Mouse (Mus musculus) forebrain, embryonic 15.5 days (tissue): ENCODE measurements around the gene Map4k4. TPM values are rescaled to one million over a fixed set of nuclear protein-coding genes. Genes with fewer than 3 reads are reported as not detected.

Source experiments
- ATAC-seq: fragments of 200-750 bp; cut with Nextera tagmentation; replicated peaks from 2 replicates; pipeline ENCODE4 v1.8.0; 2017; ENCODE audit warnings: mild to moderate bottlenecking, moderate TSS enrichment, moderate library complexity
- H3K27ac ChIP-seq: fragments of 300-500 bp; sonication (generic); replicated peaks from 2 replicates; pipeline ENCODE4 v1.5.1; 2015; ENCODE audit warnings: mild to moderate bottlenecking, inconsistent platforms
- H3K27me3 ChIP-seq: fragments of 300-500 bp; sonication (generic); 2 replicates; pipeline ENCODE4 v1.6.1; 2015; ENCODE audit warnings: inconsistent platforms
- H3K36me3 ChIP-seq: fragments of 300-500 bp; sonication (generic); 2 replicates; pipeline ENCODE4 v1.6.1; 2015; ENCODE audit warnings: mild to moderate bottlenecking, inconsistent platforms
- H3K4me1 ChIP-seq: fragments of 300-500 bp; sonication (generic); 2 replicates; pipeline ENCODE4 v1.6.1; 2015; ENCODE audit warnings: inconsistent platforms
- H3K4me2 ChIP-seq: fragments of 300-500 bp; sonication (generic); replicated peaks from 2 replicates; pipeline ENCODE4 v1.6.1; 2015; ENCODE audit warnings: mild to moderate bottlenecking, inconsistent platforms
- H3K4me3 ChIP-seq: fragments of 300-500 bp; sonication (generic); 2 replicates; pipeline ENCODE4 v1.5.1; 2015; ENCODE audit warnings: mild to moderate bottlenecking, inconsistent platforms
- H3K9ac ChIP-seq: fragments of 300-500 bp; sonication (generic); replicated peaks from 2 replicates; pipeline ENCODE4 v1.6.1; 2015; ENCODE audit warnings: mild to moderate bottlenecking, inconsistent platforms
- H3K9me3 ChIP-seq: fragments of 300-500 bp; sonication (generic); 2 replicates; pipeline ENCODE4 v1.6.1; 2016; ENCODE audit warnings: inconsistent platforms
- WGBS: fragments of 180-500 bp; shearing (Covaris S2); methylation state at CpG from one replicate; pipeline ENCODE4 v1.1.7; 2015; ENCODE audit warnings: mixed read lengths; 5-methylcytosine and 5-hydroxymethylcytosine counted together
- polyA plus RNA-seq: library from polyadenylated mRNA; unstranded; fragments of >200 nt; fragmentation: Nextera tagmentation; extraction: Ambion mirVana; gene quantifications from 2 replicates; pipeline ENCODE4 v1.2.1, GENCODE M21; 2015

Gene Map4k4
- polyA plus RNA-seq, 1 experiment from 2014 or later, result 55.7 TPM

DNA sequence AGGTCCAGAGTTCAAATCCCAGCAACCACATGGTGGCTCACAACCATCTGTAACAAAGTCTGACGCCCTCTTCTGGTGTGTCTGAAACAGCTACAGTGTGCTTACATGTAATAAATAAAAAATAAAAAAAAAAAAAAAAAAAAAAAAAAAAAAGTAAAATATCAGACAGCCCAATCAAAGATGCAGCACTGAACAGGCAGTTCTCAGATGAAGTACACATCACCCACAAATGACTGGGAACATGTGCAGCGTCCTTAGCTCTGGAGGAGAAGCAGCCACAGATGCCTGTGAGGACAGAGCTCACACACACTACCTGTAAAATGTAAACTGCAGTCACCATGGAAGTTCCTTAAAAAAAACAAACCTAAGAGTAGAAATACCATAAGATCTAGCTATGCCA lies 74.3 kb downstream of the Map4k4 start:
- H3K4me3 ChIP-seq, result no peak overlapping the region
- peaks cover 31% of the 10 kb centered on the region for H3K36me3 ChIP-seq
- H3K9me3 ChIP-seq, result no peaks in the 10 kb centered on the region
- WGBS, result 85% methylated on average over 2 of the region's 2 CpGs
- no peaks in the 10 kb centered on the region for H3K27me3 ChIP-seq
- H3K4me1 ChIP-seq, result peaks cover 62% of the 10 kb centered on the region
- H3K9ac ChIP-seq, result no peak overlapping the region
- no peak overlapping the region for H3K27ac ChIP-seq
- no peak for ATAC-seq
- no peak overlapping the region for H3K4me2 ChIP-seq

DNA sequence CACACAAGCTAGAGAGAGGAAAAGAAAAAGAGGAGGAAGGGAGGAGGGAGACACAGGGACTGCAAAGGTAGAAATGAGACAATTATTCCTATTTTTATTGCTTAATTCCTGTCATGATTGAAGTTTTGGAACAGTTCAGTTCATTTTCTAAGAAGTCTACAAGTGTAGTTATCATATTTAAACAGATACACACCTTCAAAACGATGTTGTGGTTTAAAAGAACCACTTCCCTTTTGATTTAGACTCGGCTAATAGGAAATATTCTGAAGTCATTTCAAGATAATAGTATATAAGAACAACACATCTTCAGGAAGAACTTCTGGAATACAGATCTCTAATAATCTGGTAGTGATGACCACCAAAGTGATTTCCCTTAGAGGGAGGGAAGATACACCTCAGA lies 75.4 kb downstream of the Map4k4 start:
- Histone ChIP-seq H3K4me3 (no peak overlapping the region), H3K4me1 (peaks cover 58% of the 10 kb centered on the region), H3K9me3 (no peaks in the 10 kb centered on the region), H3K36me3 (peaks cover 37% of the 10 kb centered on the region), H3K27ac (no peak overlapping the region), H3K9ac (no peak overlapping the region), H3K27me3 (no peaks in the 10 kb centered on the region), H3K4me2 (no peak overlapping the region)
- 92% methylated on average over 2 of the region's 2 CpGs for WGBS
- ATAC-seq, result no peak

DNA sequence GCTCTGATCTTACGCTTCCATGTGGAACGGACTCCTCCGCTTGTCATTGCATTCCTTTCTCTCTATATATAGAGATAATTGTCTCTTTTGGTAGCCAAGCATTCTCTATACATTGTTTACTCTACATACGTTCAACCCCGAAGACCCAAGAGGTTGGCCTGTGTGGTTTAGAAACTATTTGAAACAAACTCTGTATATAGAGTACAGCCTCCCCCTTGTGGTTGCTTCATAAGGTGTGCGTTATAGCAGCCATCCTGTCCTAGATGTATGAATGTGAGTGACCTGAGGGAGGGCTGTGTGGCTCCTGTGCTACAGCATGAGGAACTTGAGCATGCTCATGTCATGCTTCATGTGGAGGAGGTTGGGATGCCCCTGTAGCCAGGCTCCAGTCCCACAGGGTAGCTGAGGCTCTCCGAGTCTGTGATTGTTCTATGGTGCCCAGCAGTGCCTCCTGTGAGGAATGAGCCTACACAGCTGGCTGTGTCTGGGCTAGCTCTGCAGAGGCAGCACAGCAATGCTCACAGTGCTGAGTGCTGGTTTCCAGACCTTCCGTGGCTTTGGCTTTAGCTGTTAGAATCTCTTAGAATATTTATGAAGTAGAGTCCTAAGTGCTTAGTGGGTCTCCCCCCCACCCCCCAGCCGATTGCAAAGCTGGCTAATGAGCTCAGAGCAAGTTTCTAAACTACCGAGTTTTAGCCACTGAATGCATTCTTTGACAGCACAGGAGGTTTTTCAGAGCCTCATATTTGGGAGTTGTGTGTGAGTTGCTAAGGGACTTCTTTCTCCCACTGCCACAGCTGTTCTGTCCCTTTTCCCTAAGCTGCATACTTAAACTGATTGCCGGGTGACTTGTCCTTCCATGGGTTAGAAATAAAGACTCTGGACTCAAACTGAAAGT lies 76.4 kb downstream of the Map4k4 start:
- Histone ChIP-seq H3K4me3 (no peak overlapping the region), H3K4me2 (no peak overlapping the region), H3K27me3 (no peaks in the 10 kb centered on the region), H3K36me3 (peaks cover 47% of the 10 kb centered on the region), H3K9ac (no peak overlapping the region), H3K4me1 (peaks cover 53% of the 10 kb centered on the region), H3K9me3 (no peaks in the 10 kb centered on the region), H3K27ac (0 out of 2 replicates have a peak overlapping the region, but pooled peaks have one; percentile 45)
- peak; percentile 51 for ATAC-seq
- WGBS, result 58% methylated on average over 11 of the region's 11 CpGs

DNA sequence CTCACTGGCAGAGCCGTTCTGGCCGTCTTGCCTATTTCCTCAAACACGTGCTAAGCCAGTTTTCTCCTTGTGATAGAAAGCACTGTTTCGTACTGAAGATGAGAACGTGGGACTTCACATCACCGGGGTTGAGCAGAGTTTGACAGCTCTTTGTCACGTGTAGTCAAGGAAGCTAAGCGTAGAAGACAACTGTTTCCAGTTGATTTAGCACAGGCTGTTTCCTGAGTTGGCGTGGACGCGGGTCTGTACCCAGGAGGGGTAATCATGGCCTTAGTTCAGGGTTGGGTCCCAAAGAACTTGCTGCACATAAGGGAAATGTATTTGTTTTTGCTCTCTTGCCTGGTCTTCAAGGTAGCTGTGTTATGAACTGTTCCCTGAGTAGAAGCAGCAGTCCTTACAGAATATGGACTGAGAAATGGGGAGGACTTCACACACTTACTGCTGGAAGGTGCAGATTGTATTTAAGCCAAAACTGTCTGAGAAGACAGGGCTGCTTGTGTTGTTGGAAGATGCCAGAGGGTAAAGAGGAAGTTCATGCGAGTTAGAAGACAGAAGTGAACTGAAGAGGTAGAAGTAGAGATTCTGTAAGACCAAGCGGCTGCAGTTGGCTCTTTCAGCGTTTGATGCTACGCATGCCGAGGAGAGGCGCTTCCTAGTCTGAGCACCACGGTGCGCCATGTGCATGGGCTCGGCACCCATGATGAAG lies 78.2 kb downstream of the Map4k4 start:
- Histone ChIP-seq H3K27ac (peak overlapping the region; percentile 7), H3K36me3 (peaks cover 52% of the 10 kb centered on the region), H3K27me3 (no peaks in the 10 kb centered on the region), H3K9ac (no peak overlapping the region), H3K4me2 (no peak overlapping the region), H3K4me1 (peaks cover 42% of the 10 kb centered on the region), H3K4me3 (no peak overlapping the region), H3K9me3 (no peaks in the 10 kb centered on the region)
- no peak for ATAC-seq
- 83% methylated on average over 20 of the region's 20 CpGs for WGBS

DNA sequence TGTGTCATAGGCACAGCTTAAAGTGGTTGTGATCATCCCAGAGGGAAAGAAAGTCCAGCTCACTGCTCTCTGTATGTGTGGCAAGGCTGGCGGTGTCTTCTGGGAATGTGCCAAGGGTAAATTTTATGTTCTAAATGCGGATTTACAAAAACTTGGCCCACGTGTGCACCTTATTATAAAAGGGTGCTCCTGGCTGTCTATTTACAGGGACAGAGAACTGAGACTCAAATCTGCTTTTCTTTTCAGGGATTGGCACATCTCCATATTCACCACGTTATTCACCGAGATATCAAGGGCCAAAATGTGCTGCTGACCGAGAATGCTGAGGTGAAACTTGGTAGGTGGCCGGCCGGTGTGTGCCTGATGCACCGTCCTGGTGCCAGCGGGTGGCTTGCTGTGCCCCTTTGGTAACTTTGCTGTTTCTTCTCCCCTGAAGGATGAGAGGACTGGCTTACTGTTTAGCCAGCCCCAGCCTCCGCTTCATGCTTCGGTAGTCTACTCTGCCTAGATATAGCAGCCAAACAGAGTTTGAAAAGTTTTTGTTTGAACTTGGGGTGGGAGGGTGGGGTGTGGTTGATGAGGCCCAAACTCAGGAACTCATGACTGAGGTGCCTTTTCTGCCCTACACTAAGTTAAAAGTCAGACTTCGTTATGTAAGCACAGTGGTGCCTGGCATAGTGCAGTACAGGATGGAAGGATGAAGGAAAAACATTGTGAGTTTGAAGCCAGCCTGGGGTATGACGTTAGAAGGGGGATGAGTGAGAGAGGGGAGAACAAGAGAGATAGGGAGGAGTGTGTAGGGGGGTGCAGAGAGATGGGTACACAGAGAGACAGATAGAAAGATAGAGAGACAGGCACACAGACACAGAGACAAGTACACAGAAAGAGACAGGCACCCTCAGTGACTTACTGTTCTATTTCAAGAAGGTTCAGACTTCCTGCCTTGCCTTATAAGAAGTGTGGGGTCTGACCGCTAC lies 79.9 kb downstream of the Map4k4 start:
- Histone ChIP-seq H3K4me1 (peaks cover 42% of the 10 kb centered on the region), H3K36me3 (peaks cover 56% of the 10 kb centered on the region), H3K4me2 (no peak overlapping the region), H3K27ac (peak overlapping the region; percentile 7), H3K9ac (no peak overlapping the region), H3K9me3 (no peaks in the 10 kb centered on the region), H3K27me3 (no peaks in the 10 kb centered on the region), H3K4me3 (no peak overlapping the region)
- no peak for ATAC-seq
- 55% methylated on average over 15 of the region's 15 CpGs for WGBS

DNA sequence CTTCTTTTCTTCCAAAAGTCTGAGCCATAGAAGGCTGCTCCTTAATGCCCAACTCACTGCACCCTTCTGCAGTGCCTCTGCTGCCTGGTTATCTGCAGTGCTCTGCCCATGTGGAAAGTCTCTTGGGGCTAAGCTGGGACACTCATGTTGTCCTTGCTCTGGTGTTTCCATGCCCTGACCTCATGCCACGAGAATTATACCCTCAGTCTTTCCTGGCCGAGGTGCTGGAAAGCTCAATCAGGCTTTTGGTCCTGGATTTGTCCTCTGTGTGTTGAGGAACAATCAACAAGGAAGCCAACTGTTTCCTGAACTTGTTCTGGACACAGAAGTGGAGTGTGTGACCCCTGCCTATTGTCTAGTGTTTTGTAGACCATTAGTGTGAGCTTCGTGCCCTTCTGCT lies 81.3 kb downstream of the Map4k4 start:
- 81% methylated on average over 3 of the region's 3 CpGs for WGBS
- H3K27ac ChIP-seq, result no peak overlapping the region

DNA sequence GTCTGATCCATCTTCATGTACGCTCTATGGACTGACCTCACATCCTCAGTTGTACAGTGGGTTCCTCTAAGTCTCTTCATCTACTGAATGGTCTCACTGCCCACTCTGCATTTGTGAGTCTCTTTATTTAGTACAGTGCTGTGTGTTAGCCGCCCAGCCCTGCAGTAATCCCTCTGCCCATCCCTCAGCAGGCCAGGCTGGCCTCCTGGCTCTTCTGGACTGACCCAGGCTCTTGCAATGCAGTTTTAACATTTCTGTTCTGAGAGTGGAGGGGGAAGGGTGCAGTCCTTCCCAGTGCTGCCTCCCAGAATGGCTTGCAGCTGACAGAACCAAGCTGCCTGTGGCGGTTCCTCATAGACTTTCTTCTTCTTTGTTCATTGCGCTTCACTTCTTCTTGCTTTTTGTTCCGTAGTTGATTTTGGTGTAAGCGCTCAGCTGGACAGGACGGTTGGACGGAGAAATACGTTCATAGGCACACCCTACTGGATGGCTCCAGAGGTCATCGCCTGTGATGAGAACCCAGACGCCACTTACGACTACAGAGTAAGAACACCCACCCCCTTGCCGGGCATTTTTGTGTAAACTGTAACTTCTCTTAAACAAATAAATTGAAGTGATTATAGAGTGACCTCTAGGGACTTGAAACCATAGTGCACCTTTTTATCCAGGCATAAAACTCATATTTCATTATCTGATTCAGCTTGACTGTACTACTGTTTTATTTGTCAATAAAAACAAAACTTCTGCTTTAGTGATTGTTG lies 82.2 kb downstream of the Map4k4 start:
- H3K27ac ChIP-seq, result no peak overlapping the region
- peaks cover 29% of the 10 kb centered on the region for H3K4me1 ChIP-seq
- H3K36me3 ChIP-seq, result peaks cover 62% of the 10 kb centered on the region
- H3K4me2 ChIP-seq, result no peak overlapping the region
- no peaks in the 10 kb centered on the region for H3K9me3 ChIP-seq
- no peak overlapping the region for H3K4me3 ChIP-seq
- H3K9ac ChIP-seq, result no peak overlapping the region
- no peak for ATAC-seq
- 67% methylated on average over 13 of the region's 13 CpGs for WGBS
- no peaks in the 10 kb centered on the region for H3K27me3 ChIP-seq

More for the DNA sequence above, 81.3 kb downstream of the Map4k4 start:
- H3K4me2 ChIP-seq, result no peak overlapping the region
- H3K27me3 ChIP-seq, result no peaks in the 10 kb centered on the region
- ATAC-seq, result no peak
- no peak overlapping the region for H3K9ac ChIP-seq
- H3K36me3 ChIP-seq, result peaks cover 57% of the 10 kb centered on the region
- no peak overlapping the region for H3K4me3 ChIP-seq
- H3K4me1 ChIP-seq, result peaks cover 35% of the 10 kb centered on the region
- H3K9me3 ChIP-seq, result no peaks in the 10 kb centered on the region

DNA sequence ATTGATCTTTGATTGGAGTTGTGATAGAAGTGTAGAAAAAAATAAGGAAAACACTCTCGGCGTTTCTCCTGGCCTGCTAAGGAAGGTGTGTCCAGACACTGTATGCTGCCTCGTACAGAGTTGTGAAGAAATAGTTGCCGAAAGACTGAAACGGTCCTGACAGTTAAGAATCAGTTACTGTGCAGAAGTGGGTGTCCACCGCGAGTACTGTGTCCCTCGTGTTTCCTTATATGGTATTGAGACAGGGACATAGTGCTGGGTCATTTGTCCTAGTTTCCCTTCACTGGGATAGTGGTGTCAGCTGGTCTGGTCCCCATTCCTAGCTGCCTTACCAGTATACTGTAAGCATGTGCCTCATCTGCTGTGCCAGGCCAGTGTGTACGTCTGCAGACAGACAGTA lies 83.6 kb downstream of the Map4k4 start:
- no peak overlapping the region for H3K4me2 ChIP-seq
- H3K4me1 ChIP-seq, result peaks cover 16% of the 10 kb centered on the region
- no peaks in the 10 kb centered on the region for H3K27me3 ChIP-seq
- H3K9ac ChIP-seq, result no peak overlapping the region
- H3K27ac ChIP-seq, result no peak overlapping the region
- ATAC-seq, result no peak
- no peak overlapping the region for H3K4me3 ChIP-seq
- H3K9me3 ChIP-seq, result no peaks in the 10 kb centered on the region
- peaks cover 66% of the 10 kb centered on the region for H3K36me3 ChIP-seq
- WGBS, result 88% methylated on average over 9 of the region's 9 CpGs

DNA sequence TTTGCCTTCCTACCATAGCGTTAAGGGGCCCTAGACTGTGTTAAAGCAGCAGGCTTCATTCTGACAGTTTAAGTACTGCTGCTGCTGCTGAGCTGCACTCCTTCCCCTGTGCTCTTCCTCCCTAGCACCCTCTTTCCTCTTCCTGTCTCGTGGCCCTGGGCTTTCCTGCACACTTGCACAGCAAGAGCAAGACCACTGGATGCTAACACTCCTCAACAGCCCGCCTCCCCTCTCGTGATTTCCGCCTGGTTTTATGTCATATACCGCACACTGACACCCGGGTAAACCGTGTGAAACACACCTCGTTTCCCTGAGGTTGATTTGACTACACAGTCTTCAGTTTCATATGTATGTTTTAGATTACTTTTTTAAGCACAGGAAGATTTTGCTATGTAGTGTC lies 86.1 kb downstream of the Map4k4 start:
- no peak overlapping the region for H3K4me3 ChIP-seq
- WGBS, result 92% methylated on average over 9 of the region's 9 CpGs
- no peak for ATAC-seq
- H3K36me3 ChIP-seq, result peaks cover 76% of the 10 kb centered on the region
- H3K4me2 ChIP-seq, result no peak overlapping the region
- H3K27ac ChIP-seq, result no peak overlapping the region
- H3K9ac ChIP-seq, result no peak overlapping the region
- H3K9me3 ChIP-seq, result no peaks in the 10 kb centered on the region
- 0 out of 2 replicates have a peak, but pooled peaks cover 3% of the 10 kb centered on the region for H3K4me1 ChIP-seq
- no peaks in the 10 kb centered on the region for H3K27me3 ChIP-seq

DNA sequence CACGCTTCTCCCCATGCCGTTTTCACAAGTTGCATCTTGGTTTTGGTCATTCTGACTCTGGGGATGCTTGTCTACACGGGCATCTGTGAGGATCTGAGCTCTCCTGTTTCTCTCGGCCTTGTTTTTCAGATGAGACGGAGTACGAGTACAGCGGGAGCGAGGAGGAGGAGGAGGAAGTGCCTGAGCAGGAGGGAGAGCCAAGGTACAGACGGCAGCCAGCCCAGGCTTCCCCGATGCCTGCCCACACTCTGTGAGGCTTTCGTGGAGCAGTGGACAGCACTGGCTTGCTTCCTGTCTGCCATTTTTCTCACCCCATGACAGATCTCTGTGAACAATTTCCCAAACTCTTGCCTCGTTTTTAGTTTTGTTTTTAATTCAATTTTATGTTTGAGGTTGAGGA lies 88.1 kb downstream of the Map4k4 start:
- ATAC-seq, result no peak
- Histone ChIP-seq H3K4me3 (no peak overlapping the region), H3K27me3 (no peaks in the 10 kb centered on the region), H3K4me2 (no peak overlapping the region), H3K9ac (no peak overlapping the region), H3K36me3 (peaks cover 87% of the 10 kb centered on the region), H3K27ac (no peak overlapping the region), H3K9me3 (no peaks in the 10 kb centered on the region), H3K4me1 (no peaks in the 10 kb centered on the region)
- 90% methylated on average over 12 of the region's 12 CpGs for WGBS

DNA sequence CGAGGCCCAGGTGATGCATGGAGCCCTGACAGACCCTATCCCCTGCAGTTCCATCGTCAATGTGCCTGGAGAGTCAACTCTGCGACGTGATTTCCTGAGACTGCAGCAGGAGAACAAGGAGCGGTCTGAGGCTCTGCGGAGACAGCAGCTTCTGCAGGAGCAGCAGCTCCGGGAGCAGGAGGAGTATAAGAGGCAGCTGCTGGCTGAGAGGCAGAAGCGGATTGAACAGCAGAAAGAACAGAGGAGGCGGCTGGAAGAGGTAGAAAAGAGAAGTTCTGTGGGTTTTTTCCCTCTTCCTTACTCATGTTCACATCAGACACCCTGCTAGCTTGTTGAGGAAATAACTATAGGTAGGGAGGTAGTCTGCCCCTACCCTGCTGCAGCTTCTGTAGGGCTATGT lies 89.3 kb downstream of the Map4k4 start:
- peaks cover 85% of the 10 kb centered on the region for H3K36me3 ChIP-seq
- 95% methylated on average over 9 of the region's 9 CpGs for WGBS
- H3K4me1 ChIP-seq, result no peaks in the 10 kb centered on the region
- no peaks in the 10 kb centered on the region for H3K27me3 ChIP-seq
- H3K9me3 ChIP-seq, result no peaks in the 10 kb centered on the region
- no peak for ATAC-seq
- no peak overlapping the region for H3K4me3 ChIP-seq
- H3K9ac ChIP-seq, result no peak overlapping the region
- no peak overlapping the region for H3K4me2 ChIP-seq
- no peak overlapping the region for H3K27ac ChIP-seq
